Mouse (Mus musculus): ENCODE data around the gene Srbd1. TPM values are rescaled to one million over a fixed set of nuclear protein-coding genes. Genes with fewer than 3 reads are reported as not detected.

The Srbd1 gene
- polyA plus RNA-seq (2014; fragmentation: Nextera tagmentation; extraction: Ambion mirVana) = 7.4 and 8.4 TPM in 2 replicates

DNA sequence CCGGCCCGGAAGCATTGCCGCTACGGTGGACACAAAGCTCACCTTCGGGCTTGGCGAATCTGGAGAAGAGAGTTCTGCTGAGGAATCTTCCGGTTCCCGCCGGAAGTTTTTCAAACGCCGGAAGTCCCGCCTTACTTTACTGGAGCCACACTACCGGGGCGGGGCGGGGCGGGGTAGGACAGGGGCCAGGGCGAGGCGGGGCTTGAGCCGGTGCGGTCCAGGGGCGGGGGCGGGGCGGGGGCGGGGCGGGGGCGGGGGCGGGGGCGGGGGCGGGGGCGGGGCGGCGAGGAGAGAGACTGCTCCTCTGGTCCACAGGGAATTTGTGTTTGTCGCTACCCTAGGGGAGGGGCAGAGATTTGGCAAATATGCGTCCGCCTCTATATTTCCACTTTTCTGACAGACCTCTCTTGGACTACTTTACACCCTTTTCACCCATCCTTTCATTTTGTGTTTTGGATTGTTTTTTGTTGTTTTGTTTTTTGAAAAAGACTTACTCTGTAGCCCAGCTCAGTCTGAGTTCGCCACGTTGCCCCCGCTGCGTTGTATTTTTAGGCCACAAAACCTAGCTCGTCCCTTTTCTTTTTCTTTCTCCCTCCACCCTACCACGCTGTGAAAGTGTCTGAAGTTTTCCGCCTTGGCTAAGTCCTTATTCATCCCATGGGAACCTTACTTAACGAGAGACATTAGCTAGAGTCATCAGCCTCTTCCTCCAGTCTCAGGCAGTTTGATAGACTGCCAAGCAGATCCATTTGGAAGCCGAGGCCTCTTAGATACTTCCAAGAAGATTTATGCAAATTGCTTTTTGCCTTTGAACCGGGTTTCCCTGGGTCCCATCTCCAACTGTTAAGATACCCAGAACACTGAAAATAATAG is at the start of gene Srbd1:
Gene Srbd1, minus strand, starts transcription at position 97 of the 873 bp plus-strand sequence.
- WGBS (ENCODE audit: insufficient replicate concordance) = 3% methylated on average over 31 of the region's 45 CpGs

GRCm38 (mm10) chr17:86193979-86194378 is 49.0 kb upstream of the Srbd1 start:
- no peak for ATAC-seq (replicated peaks; ENCODE audit: insufficient number of reproducible peaks, low FRiP score, low TSS enrichment)
- no peaks in the 10 kb centered on the region for H3K36me3 ChIP-seq (ENCODE audit: control insufficient read depth, insufficient read depth, low read length)
- H3K9me3 ChIP-seq (replicated peaks; ENCODE audit: control insufficient read depth, low read length) = no peaks in the 10 kb centered on the region
- no peak overlapping the region for H3K4me2 ChIP-seq
- no peak overlapping the region for H3K9ac ChIP-seq (ENCODE audit: low read depth, low read length)
- H3K27me3 ChIP-seq (ENCODE audit: control insufficient read depth, insufficient read depth, low read length) = no peaks in the 10 kb centered on the region
- 87% methylated on average over 6 of the region's 6 CpGs for WGBS (ENCODE audit: insufficient replicate concordance)
- H3K4me3 ChIP-seq (ENCODE audit: low read depth, low read length) = no peak overlapping the region
- peaks cover 26% of the 10 kb centered on the region for H3K4me1 ChIP-seq (ENCODE audit: control insufficient read depth, insufficient read depth, low read length)
- H3K27ac ChIP-seq (ENCODE audit: low read depth, low read length) = no peak overlapping the region

More for the DNA sequence above, at the start of gene Srbd1:
- Histone ChIP-seq H3K9ac (ENCODE audit: low read depth, low read length) (peak within 1 kb of the TSS; percentile 84), H3K4me1 (ENCODE audit: control insufficient read depth, insufficient read depth, low read length) (peaks cover 9% of the 10 kb centered on the region; the same call in 1 of the 2 replicates), H3K9me3 (replicated peaks; ENCODE audit: control insufficient read depth, low read length) (no peaks in the 10 kb centered on the region), H3K27me3 (ENCODE audit: control insufficient read depth, insufficient read depth, low read length) (no peaks in the 10 kb centered on the region), H3K4me2 (peak within 1 kb of the TSS; percentile 85), H3K27ac (ENCODE audit: low read depth, low read length) (peak within 1 kb of the TSS; percentile 29; the same call in 1 of the 2 replicates), H3K4me3 (ENCODE audit: low read depth, low read length) (peak within 1 kb of the TSS; percentile 80), H3K36me3 (ENCODE audit: control insufficient read depth, insufficient read depth, low read length) (no peaks in the 10 kb centered on the region)
- ATAC-seq (replicated peaks; ENCODE audit: insufficient number of reproducible peaks, low FRiP score, low TSS enrichment) = peak; percentile 93

DNA sequence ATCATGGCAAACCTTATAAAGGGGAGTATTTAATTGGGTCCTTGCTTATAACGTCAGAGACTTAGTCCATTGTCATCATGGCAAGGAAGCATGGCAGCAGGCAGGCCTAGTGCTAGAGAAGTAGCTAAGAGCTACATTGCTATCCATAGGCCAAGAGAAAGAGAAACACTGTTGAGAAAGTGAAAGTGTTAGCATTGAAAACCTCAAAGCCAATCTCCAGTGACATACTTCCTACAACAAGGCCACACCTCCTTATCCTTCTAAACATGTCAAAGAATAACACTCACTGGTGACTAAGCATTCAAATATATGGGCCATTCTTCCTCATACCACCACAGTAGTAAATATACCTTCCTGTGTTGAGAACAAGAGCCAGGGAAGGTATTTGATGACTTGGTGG is 42.8 kb upstream of the Srbd1 start:
- Histone ChIP-seq H3K9ac (ENCODE audit: low read depth, low read length) (no peak overlapping the region), H3K27me3 (ENCODE audit: control insufficient read depth, insufficient read depth, low read length) (no peaks in the 10 kb centered on the region), H3K4me1 (ENCODE audit: control insufficient read depth, insufficient read depth, low read length) (peaks cover 42% of the 10 kb centered on the region), H3K36me3 (ENCODE audit: control insufficient read depth, insufficient read depth, low read length) (no peaks in the 10 kb centered on the region), H3K4me2 (no peak overlapping the region), H3K4me3 (ENCODE audit: low read depth, low read length) (no peak overlapping the region), H3K9me3 (replicated peaks; ENCODE audit: control insufficient read depth, low read length) (no peaks in the 10 kb centered on the region), H3K27ac (ENCODE audit: low read depth, low read length) (peak overlapping the region; percentile 18; the same call in 1 of the 2 replicates)
- ATAC-seq (replicated peaks; ENCODE audit: insufficient number of reproducible peaks, low FRiP score, low TSS enrichment) = no peak
- 85% methylated on average over 1 of the region's 1 CpGs for WGBS (ENCODE audit: insufficient replicate concordance)

- WGBS (ENCODE audit: insufficient replicate concordance) = 2% methylated on average over 7 of the region's 7 CpGs
- ATAC-seq (replicated peaks; ENCODE audit: insufficient number of reproducible peaks, low FRiP score, low TSS enrichment) = peak; percentile 87
- Histone ChIP-seq H3K36me3 (ENCODE audit: control insufficient read depth, insufficient read depth, low read length) (no peaks in the 10 kb centered on the region), H3K4me1 (ENCODE audit: control insufficient read depth, insufficient read depth, low read length) (peaks cover 43% of the 10 kb centered on the region), H3K4me3 (ENCODE audit: low read depth, low read length) (0 out of 2 replicates have a peak overlapping the region, but pooled peaks have one; percentile 11), H3K4me2 (peak overlapping the region; percentile 53), H3K9ac (ENCODE audit: low read depth, low read length) (no peak overlapping the region; the same call in 1 of the 2 replicates), H3K27ac (ENCODE audit: low read depth, low read length) (peak overlapping the region; percentile 81), H3K27me3 (ENCODE audit: control insufficient read depth, insufficient read depth, low read length) (no peaks in the 10 kb centered on the region), H3K9me3 (replicated peaks; ENCODE audit: control insufficient read depth, low read length) (no peaks in the 10 kb centered on the region)
These were observed 40.6 kb upstream of the Srbd1 start for GRCm38 (mm10) chr17:86185584-86185983.

DNA sequence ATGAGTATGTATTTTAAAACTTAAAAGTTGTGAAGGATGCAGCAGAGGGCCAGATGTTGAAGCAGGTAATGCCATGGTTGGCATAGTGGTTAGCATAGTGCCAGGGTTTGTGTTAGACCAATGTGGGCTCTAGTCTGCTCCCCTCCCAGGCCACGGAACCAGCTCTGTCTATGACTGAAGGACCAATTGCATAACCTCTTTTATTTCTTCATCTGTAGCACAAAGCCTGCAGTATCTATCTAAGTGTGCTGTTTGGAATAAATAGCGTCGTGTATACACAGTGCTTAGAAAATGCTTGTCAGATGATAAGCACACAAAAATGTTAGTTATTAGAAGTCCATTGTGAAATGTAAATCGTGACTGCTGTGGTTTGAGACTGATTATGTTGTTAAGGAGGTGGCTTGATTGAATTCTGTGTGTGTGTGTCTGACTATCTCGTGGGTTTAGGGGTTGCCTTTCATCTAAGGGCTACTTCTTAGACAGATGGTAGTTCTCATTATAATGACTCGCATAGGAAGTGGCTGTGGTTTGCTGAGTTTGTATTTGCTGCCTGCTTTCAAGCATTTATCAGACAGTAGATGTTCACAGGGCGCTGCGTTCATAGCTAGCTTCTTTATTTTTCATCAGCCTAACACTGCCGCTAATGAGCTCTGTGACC is 39.7 kb upstream of the Srbd1 start:
- H3K4me2 ChIP-seq = peak overlapping the region; percentile 53
- peak overlapping the region; percentile 81 for H3K27ac ChIP-seq (ENCODE audit: low read depth, low read length)

DNA sequence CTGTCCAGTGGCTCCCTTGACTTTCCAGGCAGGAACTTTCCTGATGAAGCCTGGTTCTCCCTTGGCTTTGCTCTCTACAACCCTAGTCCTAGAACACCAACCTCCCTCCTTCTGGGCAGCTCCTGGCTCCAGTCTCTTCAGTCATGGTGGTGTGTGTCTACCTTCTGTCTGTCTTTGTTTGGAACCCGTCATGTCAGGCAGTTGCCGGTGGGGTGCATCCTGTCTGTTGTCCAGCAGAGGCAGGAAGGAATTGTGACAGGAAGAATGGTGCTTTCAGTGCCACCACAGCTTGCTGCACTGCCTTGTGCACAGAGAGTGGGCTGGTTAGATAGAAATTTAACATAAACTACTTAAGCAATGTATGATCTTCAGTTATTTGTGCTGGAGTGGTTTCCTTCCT is 38.8 kb upstream of the Srbd1 start:
- Histone ChIP-seq H3K36me3 (ENCODE audit: control insufficient read depth, insufficient read depth, low read length) (no peaks in the 10 kb centered on the region), H3K27ac (ENCODE audit: low read depth, low read length) (no peak overlapping the region), H3K4me1 (ENCODE audit: control insufficient read depth, insufficient read depth, low read length) (peaks cover 43% of the 10 kb centered on the region), H3K9me3 (replicated peaks; ENCODE audit: control insufficient read depth, low read length) (no peaks in the 10 kb centered on the region), H3K4me3 (ENCODE audit: low read depth, low read length) (no peak overlapping the region), H3K9ac (ENCODE audit: low read depth, low read length) (no peak overlapping the region), H3K27me3 (ENCODE audit: control insufficient read depth, insufficient read depth, low read length) (no peaks in the 10 kb centered on the region), H3K4me2 (no peak overlapping the region; the same call in 1 of the 2 replicates)
- ATAC-seq (replicated peaks; ENCODE audit: insufficient number of reproducible peaks, low FRiP score, low TSS enrichment) = no peak
- WGBS (ENCODE audit: insufficient replicate concordance) = 18% methylated on average over 2 of the region's 2 CpGs

More for the DNA sequence above, 39.7 kb upstream of the Srbd1 start:
- 24% methylated on average over 9 of the region's 9 CpGs for WGBS (ENCODE audit: insufficient replicate concordance)
- Histone ChIP-seq H3K36me3 (ENCODE audit: control insufficient read depth, insufficient read depth, low read length) (no peaks in the 10 kb centered on the region), H3K4me1 (ENCODE audit: control insufficient read depth, insufficient read depth, low read length) (peaks cover 43% of the 10 kb centered on the region), H3K9ac (ENCODE audit: low read depth, low read length) (no peak overlapping the region), H3K9me3 (replicated peaks; ENCODE audit: control insufficient read depth, low read length) (no peaks in the 10 kb centered on the region), H3K27me3 (ENCODE audit: control insufficient read depth, insufficient read depth, low read length) (no peaks in the 10 kb centered on the region), H3K4me3 (ENCODE audit: low read depth, low read length) (no peak overlapping the region)
- ATAC-seq (replicated peaks; ENCODE audit: insufficient number of reproducible peaks, low FRiP score, low TSS enrichment) = no peak

- H3K9me3 ChIP-seq (replicated peaks; ENCODE audit: control insufficient read depth, low read length) = no peaks in the 10 kb centered on the region
- H3K4me3 ChIP-seq (ENCODE audit: low read depth, low read length) = no peak overlapping the region
- no peak overlapping the region for H3K9ac ChIP-seq (ENCODE audit: low read depth, low read length)
- no peak overlapping the region for H3K27ac ChIP-seq (ENCODE audit: low read depth, low read length)
- no peaks in the 10 kb centered on the region; the same call in 1 of the 2 replicates for H3K27me3 ChIP-seq (ENCODE audit: control insufficient read depth, insufficient read depth, low read length)
- no peak for ATAC-seq (replicated peaks; ENCODE audit: insufficient number of reproducible peaks, low FRiP score, low TSS enrichment)
- H3K4me1 ChIP-seq (ENCODE audit: control insufficient read depth, insufficient read depth, low read length) = peaks cover 24% of the 10 kb centered on the region
- 68% methylated on average over 7 of the region's 7 CpGs for whole genome bisulfite sequencing (ENCODE audit: insufficient replicate concordance)
- no peak overlapping the region for H3K4me2 ChIP-seq
- peaks cover 2% of the 10 kb centered on the region; the same call in 1 of the 2 replicates for H3K36me3 ChIP-seq (ENCODE audit: control insufficient read depth, insufficient read depth, low read length)
These were observed 31.7 kb upstream of the Srbd1 start for GRCm38 (mm10) chr17:86176722-86177121.

GRCm38 (mm10) chr17:86175516-86175915 is 30.5 kb upstream of the Srbd1 start:
- Histone ChIP-seq H3K9me3 (replicated peaks; ENCODE audit: control insufficient read depth, low read length) (no peaks in the 10 kb centered on the region), H3K36me3 (ENCODE audit: control insufficient read depth, insufficient read depth, low read length) (peaks cover 2% of the 10 kb centered on the region; the same call in 1 of the 2 replicates), H3K4me2 (no peak overlapping the region), H3K9ac (ENCODE audit: low read depth, low read length) (no peak overlapping the region), H3K4me1 (ENCODE audit: control insufficient read depth, insufficient read depth, low read length) (peaks cover 31% of the 10 kb centered on the region), H3K27me3 (ENCODE audit: control insufficient read depth, insufficient read depth, low read length) (no peaks in the 10 kb centered on the region; the same call in 1 of the 2 replicates), H3K27ac (ENCODE audit: low read depth, low read length) (no peak overlapping the region), H3K4me3 (ENCODE audit: low read depth, low read length) (no peak overlapping the region)
- no peak for ATAC-seq (replicated peaks; ENCODE audit: insufficient number of reproducible peaks, low FRiP score, low TSS enrichment)
- 51% methylated on average over 9 of the region's 9 CpGs for WGBS (ENCODE audit: insufficient replicate concordance)
